Mouse (Mus musculus): ENCODE results near the gene Tmem206. TPM values are rescaled to one million over a fixed set of nuclear protein-coding genes. Genes with fewer than 3 reads are reported as not detected.

Gene Tmem206
- polyA plus RNA-seq, 1 experiment from 2014 or later: 26.4 TPM

DNA sequence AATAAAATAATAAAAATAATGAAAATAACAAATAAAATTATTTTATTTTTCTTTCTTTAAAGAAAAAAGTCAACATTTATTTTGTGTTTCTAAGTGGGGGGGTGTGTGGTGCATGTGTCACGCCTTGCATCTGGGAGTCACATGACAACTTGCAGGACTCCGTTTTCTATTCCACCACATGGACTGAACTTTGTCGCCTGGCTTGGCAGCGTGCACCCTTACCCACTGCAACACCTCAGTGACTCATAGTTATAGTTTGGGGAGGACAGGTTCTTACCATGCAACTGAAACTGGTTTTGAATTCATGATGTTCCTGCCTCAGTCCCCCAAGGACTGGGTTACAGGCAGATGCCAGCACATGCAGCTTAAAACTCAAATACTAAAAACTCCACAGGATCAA lies 42.5 kb downstream of the Tmem206 start:
- Histone ChIP-seq H3K4me1 (ENCODE audit: insufficient read depth, low read length) (no peaks in the 10 kb centered on the region), H3K4me3 (ENCODE audit: low read length) (no peak overlapping the region), H3K36me3 (ENCODE audit: insufficient read depth, low read length) (peaks cover 13% of the 10 kb centered on the region), H3K4me2 (replicated peaks; ENCODE audit: low read depth, low read length) (no peak overlapping the region), H3K9ac (replicated peaks; ENCODE audit: low read length) (no peak overlapping the region), H3K27ac (ENCODE audit: low read length) (no peak overlapping the region), H3K9me3 (ENCODE audit: low read length) (no peaks in the 10 kb centered on the region), H3K27me3 (ENCODE audit: insufficient read depth, low read length) (no peaks in the 10 kb centered on the region)
- 86% methylated on average over 4 of the region's 4 CpGs for WGBS
- ATAC-seq (ENCODE audit: low FRiP score, low TSS enrichment): no peak

DNA sequence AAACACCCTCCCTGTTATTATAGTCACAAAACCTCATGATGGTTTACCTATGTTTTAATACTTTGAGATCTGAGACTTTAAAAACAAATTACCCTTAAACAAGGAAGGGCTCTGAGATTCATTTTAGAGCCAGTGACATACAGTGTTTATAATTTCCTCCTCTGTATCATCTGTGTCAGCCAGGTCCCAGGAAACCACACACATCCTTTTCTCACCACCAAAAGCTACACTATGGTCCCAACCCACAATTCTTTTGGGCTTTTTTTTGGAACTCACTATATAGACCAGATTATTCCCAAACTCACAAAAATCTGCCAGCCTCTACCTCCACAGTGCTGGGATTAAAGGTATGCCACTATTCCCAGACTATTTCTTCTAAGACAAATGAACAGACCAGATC lies 43.4 kb downstream of the Tmem206 start:
- no peak overlapping the region for H3K27ac ChIP-seq (ENCODE audit: low read length)
- ATAC-seq (ENCODE audit: low FRiP score, low TSS enrichment): no peak
- H3K4me3 ChIP-seq (ENCODE audit: low read length): no peak overlapping the region
- H3K27me3 ChIP-seq (ENCODE audit: insufficient read depth, low read length): no peaks in the 10 kb centered on the region
- H3K36me3 ChIP-seq (ENCODE audit: insufficient read depth, low read length): peaks cover 13% of the 10 kb centered on the region
- no peak overlapping the region for H3K4me2 ChIP-seq (replicated peaks; ENCODE audit: low read depth, low read length)
- no peak overlapping the region for H3K9ac ChIP-seq (replicated peaks; ENCODE audit: low read length)
- H3K9me3 ChIP-seq (ENCODE audit: low read length): no peaks in the 10 kb centered on the region
- no peaks in the 10 kb centered on the region for H3K4me1 ChIP-seq (ENCODE audit: insufficient read depth, low read length)

- H3K4me1 ChIP-seq (ENCODE audit: insufficient read depth, low read length): no peaks in the 10 kb centered on the region
- H3K9ac ChIP-seq (replicated peaks; ENCODE audit: low read length): no peak overlapping the region
- no peaks in the 10 kb centered on the region for H3K27me3 ChIP-seq (ENCODE audit: insufficient read depth, low read length)
- H3K9me3 ChIP-seq (ENCODE audit: low read length): no peaks in the 10 kb centered on the region
- no peak overlapping the region for H3K4me3 ChIP-seq (ENCODE audit: low read length)
- WGBS: 93% methylated on average over 10 of the region's 10 CpGs
- H3K27ac ChIP-seq (ENCODE audit: low read length): no peak overlapping the region
- no peak for ATAC-seq (ENCODE audit: low FRiP score, low TSS enrichment)
- peaks cover 4% of the 10 kb centered on the region; the same call in 1 of the 2 replicates for H3K36me3 ChIP-seq (ENCODE audit: insufficient read depth, low read length)
- H3K4me2 ChIP-seq (replicated peaks; ENCODE audit: low read depth, low read length): no peak overlapping the region
Observed at GRCm38 (mm10) chr1:191374993-191375643, 49.4 kb downstream of the Tmem206 start.

GRCm38 (mm10) chr1:191375644-191375998 lies 49.9 kb downstream of the Tmem206 start:
- H3K27me3 ChIP-seq (ENCODE audit: insufficient read depth, low read length): no peaks in the 10 kb centered on the region
- H3K9me3 ChIP-seq (ENCODE audit: low read length): no peaks in the 10 kb centered on the region
- WGBS: 91% methylated on average over 5 of the region's 5 CpGs
- H3K27ac ChIP-seq (ENCODE audit: low read length): no peak overlapping the region
- H3K36me3 ChIP-seq (ENCODE audit: insufficient read depth, low read length): peaks cover 2% of the 10 kb centered on the region; the same call in 1 of the 2 replicates
- no peaks in the 10 kb centered on the region for H3K4me1 ChIP-seq (ENCODE audit: insufficient read depth, low read length)
- no peak overlapping the region for H3K9ac ChIP-seq (replicated peaks; ENCODE audit: low read length)
- no peak overlapping the region for H3K4me2 ChIP-seq (replicated peaks; ENCODE audit: low read depth, low read length)
- ATAC-seq (ENCODE audit: low FRiP score, low TSS enrichment): no peak
- no peak overlapping the region for H3K4me3 ChIP-seq (ENCODE audit: low read length)

GRCm38 (mm10) chr1:191378080-191378479 lies 52.4 kb downstream of the Tmem206 start:
- Histone ChIP-seq H3K4me2 (replicated peaks; ENCODE audit: low read depth, low read length) (no peak overlapping the region), H3K4me3 (ENCODE audit: low read length) (no peak overlapping the region), H3K4me1 (ENCODE audit: insufficient read depth, low read length) (no peaks in the 10 kb centered on the region), H3K9ac (replicated peaks; ENCODE audit: low read length) (no peak overlapping the region), H3K9me3 (ENCODE audit: low read length) (no peaks in the 10 kb centered on the region), H3K36me3 (ENCODE audit: insufficient read depth, low read length) (no peaks in the 10 kb centered on the region), H3K27me3 (ENCODE audit: insufficient read depth, low read length) (no peaks in the 10 kb centered on the region), H3K27ac (ENCODE audit: low read length) (no peak overlapping the region)
- 96% methylated on average over 2 of the region's 2 CpGs for WGBS
- ATAC-seq (ENCODE audit: low FRiP score, low TSS enrichment): no peak

DNA sequence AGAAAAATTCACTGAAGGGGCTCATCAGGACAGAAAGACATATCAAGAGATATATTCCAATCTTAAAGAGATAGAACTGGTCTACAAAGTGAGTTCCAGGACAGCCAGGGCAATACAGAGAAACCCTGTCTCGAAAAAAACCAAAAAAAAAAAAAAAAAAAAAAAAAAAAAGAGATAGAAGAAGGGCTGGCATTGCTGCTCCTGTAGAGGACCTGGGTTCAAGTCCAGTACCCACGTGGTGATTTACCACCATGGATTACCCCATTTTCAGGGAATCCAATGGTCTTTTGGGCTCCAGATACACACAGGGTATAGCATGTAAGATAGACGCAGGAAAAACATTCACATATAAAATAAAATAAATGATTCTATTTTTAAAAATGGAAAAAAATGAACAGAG lies 55.1 kb downstream of the Tmem206 start:
- no peak overlapping the region for H3K9ac ChIP-seq (replicated peaks; ENCODE audit: low read length)
- WGBS: 86% methylated on average over 3 of the region's 3 CpGs
- H3K4me3 ChIP-seq (ENCODE audit: low read length): no peak overlapping the region
- H3K27ac ChIP-seq (ENCODE audit: low read length): no peak overlapping the region
- H3K4me2 ChIP-seq (replicated peaks; ENCODE audit: low read depth, low read length): no peak overlapping the region
- no peak for ATAC-seq (ENCODE audit: low FRiP score, low TSS enrichment)
- 0 out of 2 replicates have a peak, but pooled peaks cover 4% of the 10 kb centered on the region for H3K36me3 ChIP-seq (ENCODE audit: insufficient read depth, low read length)
- no peaks in the 10 kb centered on the region for H3K27me3 ChIP-seq (ENCODE audit: insufficient read depth, low read length)
- no peaks in the 10 kb centered on the region for H3K9me3 ChIP-seq (ENCODE audit: low read length)
- H3K4me1 ChIP-seq (ENCODE audit: insufficient read depth, low read length): no peaks in the 10 kb centered on the region

DNA sequence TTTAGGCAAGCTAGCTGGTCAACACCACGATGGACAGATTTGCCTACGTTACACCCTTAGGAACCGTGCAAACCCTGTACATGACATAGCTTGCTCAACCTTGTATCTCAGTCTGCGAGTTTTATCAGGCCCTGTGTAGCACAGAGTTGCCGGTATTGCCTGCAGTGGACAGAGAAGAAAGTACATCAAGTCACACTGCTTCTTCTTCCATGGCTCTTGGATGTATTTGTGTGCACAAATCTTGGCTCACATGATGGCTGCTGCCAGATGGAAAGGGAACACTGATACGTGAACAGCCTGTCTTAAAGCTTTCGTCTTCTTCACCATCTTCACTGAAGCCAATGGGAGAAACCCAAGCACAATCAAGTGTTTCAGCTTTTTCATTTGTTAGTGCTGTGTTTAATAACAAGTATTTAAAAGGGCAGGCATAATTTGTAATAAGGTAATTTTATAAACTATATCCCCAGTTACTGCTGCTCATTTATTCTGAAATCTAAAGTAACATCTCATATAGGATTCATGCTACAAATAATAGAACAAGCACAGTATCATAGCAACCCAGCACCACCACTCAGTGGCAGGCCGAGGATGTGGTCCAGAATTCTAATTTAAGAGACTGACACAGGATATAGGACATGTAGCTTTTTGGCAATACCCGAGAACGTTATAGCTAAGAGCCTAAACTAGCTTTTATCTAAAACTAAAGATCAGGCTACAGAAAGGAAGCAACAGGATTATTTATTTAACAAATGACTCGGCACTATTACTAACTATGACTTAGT lies 56.4 kb downstream of the Tmem206 start:
- Histone ChIP-seq H3K36me3 (ENCODE audit: insufficient read depth, low read length) (0 out of 2 replicates have a peak, but pooled peaks cover 4% of the 10 kb centered on the region), H3K4me3 (ENCODE audit: low read length) (no peak overlapping the region), H3K27ac (ENCODE audit: low read length) (no peak overlapping the region), H3K4me2 (replicated peaks; ENCODE audit: low read depth, low read length) (no peak overlapping the region), H3K27me3 (ENCODE audit: insufficient read depth, low read length) (no peaks in the 10 kb centered on the region), H3K4me1 (ENCODE audit: insufficient read depth, low read length) (no peaks in the 10 kb centered on the region), H3K9me3 (ENCODE audit: low read length) (no peaks in the 10 kb centered on the region), H3K9ac (replicated peaks; ENCODE audit: low read length) (no peak overlapping the region)
- ATAC-seq (ENCODE audit: low FRiP score, low TSS enrichment): no peak
- WGBS: 84% methylated on average over 11 of the region's 11 CpGs

DNA sequence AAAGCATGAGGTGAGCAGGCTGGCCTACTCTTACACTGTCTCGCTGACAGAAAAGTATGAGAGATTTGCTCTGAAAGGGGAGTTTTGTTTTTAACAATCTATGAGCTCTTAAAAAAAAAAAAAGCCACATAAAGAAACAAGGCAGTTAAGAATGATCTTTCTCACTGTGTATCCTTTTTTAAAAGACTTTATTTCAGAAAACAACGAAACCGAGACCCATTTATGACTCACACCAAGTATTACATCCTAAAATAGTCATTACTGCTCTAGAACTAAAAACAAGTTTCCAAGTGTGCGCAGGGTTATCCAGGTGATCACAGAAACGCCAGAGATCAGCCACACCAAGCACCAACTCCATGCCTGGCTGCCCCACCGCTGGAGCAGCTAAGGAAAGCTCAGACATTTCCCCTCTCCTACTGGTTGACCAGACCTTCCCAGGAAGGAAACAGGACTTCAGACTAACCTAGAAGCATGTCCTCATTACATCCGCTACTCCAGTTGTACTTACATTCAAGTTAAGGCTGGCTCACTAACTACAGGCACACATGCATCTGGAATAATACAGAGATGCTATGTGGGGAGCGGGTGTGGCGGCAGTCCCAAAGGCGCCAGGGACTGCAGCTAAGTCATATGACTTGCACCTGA lies 59.2 kb downstream of the Tmem206 start:
- ATAC-seq (ENCODE audit: low FRiP score, low TSS enrichment): no peak
- no peaks in the 10 kb centered on the region for H3K9me3 ChIP-seq (ENCODE audit: low read length)
- H3K27ac ChIP-seq (ENCODE audit: low read length): no peak overlapping the region
- H3K4me1 ChIP-seq (ENCODE audit: insufficient read depth, low read length): no peaks in the 10 kb centered on the region
- WGBS: 90% methylated on average over 10 of the region's 10 CpGs
- H3K27me3 ChIP-seq (ENCODE audit: insufficient read depth, low read length): no peaks in the 10 kb centered on the region
- no peak overlapping the region for H3K9ac ChIP-seq (replicated peaks; ENCODE audit: low read length)
- no peak overlapping the region for H3K4me3 ChIP-seq (ENCODE audit: low read length)
- H3K4me2 ChIP-seq (replicated peaks; ENCODE audit: low read depth, low read length): no peak overlapping the region
- H3K36me3 ChIP-seq (ENCODE audit: insufficient read depth, low read length): 0 out of 2 replicates have a peak, but pooled peaks cover 4% of the 10 kb centered on the region

GRCm38 (mm10) chr1:191391311-191391710 lies 65.6 kb downstream of the Tmem206 start:
- WGBS: 17% methylated on average over 3 of the region's 3 CpGs
- Histone ChIP-seq H3K9me3 (ENCODE audit: low read length) (no peaks in the 10 kb centered on the region), H3K36me3 (ENCODE audit: insufficient read depth, low read length) (no peaks in the 10 kb centered on the region), H3K9ac (replicated peaks; ENCODE audit: low read length) (no peak overlapping the region), H3K4me2 (replicated peaks; ENCODE audit: low read depth, low read length) (no peak overlapping the region), H3K4me1 (ENCODE audit: insufficient read depth, low read length) (peaks cover 16% of the 10 kb centered on the region), H3K27me3 (ENCODE audit: insufficient read depth, low read length) (no peaks in the 10 kb centered on the region), H3K27ac (ENCODE audit: low read length) (no peak overlapping the region), H3K4me3 (ENCODE audit: low read length) (no peak overlapping the region)
- ATAC-seq (ENCODE audit: low FRiP score, low TSS enrichment): peak; percentile 68; the same call in 1 of the 2 replicates

DNA sequence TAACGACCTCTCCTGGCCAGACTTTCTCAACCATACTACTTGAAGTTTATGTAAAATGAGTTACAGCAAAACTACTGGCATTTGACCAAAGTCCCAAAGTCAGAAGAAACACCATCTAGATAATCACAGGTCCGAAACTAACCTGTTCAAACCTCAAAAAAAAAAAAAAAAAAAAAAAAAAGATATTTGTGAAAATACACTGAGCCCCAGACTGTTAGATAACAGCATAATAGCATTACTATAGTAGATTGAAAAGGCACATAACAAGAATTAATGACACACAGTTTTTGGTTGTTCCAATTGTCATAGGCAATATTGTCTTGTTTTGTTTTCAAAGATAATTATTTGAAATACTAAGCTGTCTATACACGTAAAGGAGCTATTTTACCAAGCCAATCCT lies 67.8 kb downstream of the Tmem206 start:
- Histone ChIP-seq H3K9me3 (ENCODE audit: low read length) (no peaks in the 10 kb centered on the region), H3K4me1 (ENCODE audit: insufficient read depth, low read length) (peaks cover 20% of the 10 kb centered on the region), H3K27ac (ENCODE audit: low read length) (no peak overlapping the region), H3K27me3 (ENCODE audit: insufficient read depth, low read length) (no peaks in the 10 kb centered on the region), H3K4me3 (ENCODE audit: low read length) (no peak overlapping the region), H3K4me2 (replicated peaks; ENCODE audit: low read depth, low read length) (no peak overlapping the region), H3K9ac (replicated peaks; ENCODE audit: low read length) (no peak overlapping the region), H3K36me3 (ENCODE audit: insufficient read depth, low read length) (no peaks in the 10 kb centered on the region)
- no peak for ATAC-seq (ENCODE audit: low FRiP score, low TSS enrichment)
- WGBS: 78% methylated on average over 3 of the region's 3 CpGs
